Mouse (Mus musculus) embryonic facial prominence, embryonic 14.5 days (tissue): ENCODE data around the gene Sart1. TPM values are rescaled to one million over a fixed set of nuclear protein-coding genes. Genes with fewer than 3 reads are reported as not detected.

Experiments
- ATAC-seq: fragments of 200-750 bp; cut with Nextera tagmentation; 2 replicates; pipeline ENCODE4 v1.8.0; 2017; ENCODE audit warnings: low read depth, moderate number of reproducible peaks, moderate TSS enrichment
- DNase-seq: peaks from one replicate; pipeline ENCODE4 v3.0.0-alpha.2; 2015; ENCODE audit warnings: low spot score
- H3K27ac ChIP-seq: fragments of 300-500 bp; sonication (generic); replicated peaks from 2 replicates; pipeline ENCODE4 v1.5.1; 2014; ENCODE audit warnings: low read depth, mild to moderate bottlenecking, low read length, moderate library complexity
- H3K27me3 ChIP-seq: fragments of 300-500 bp; sonication (generic); replicated peaks from 2 replicates; pipeline ENCODE4 v1.6.1; 2014; ENCODE audit warnings: low read length; ENCODE audit not compliant: control insufficient read depth, insufficient read depth
- H3K36me3 ChIP-seq: fragments of 300-500 bp; sonication (generic); 2 replicates; pipeline ENCODE4 v1.6.1; 2014; ENCODE audit warnings: low read length, mixed read lengths; ENCODE audit not compliant: control insufficient read depth, insufficient read depth
- H3K4me1 ChIP-seq: fragments of 300-500 bp; sonication (generic); 2 replicates; pipeline ENCODE4 v1.6.1; 2014; ENCODE audit warnings: antibody characterized with exemption, low read length; ENCODE audit not compliant: control insufficient read depth, insufficient read depth
- H3K4me2 ChIP-seq: fragments of 300-500 bp; sonication (generic); 2 replicates; pipeline ENCODE4 v1.6.1; 2014; ENCODE audit warnings: low read depth, mild to moderate bottlenecking, low read length, moderate library complexity, mixed read lengths
- H3K4me3 ChIP-seq: fragments of 300-500 bp; sonication (generic); 2 replicates; pipeline ENCODE4 v1.5.1; 2014; ENCODE audit warnings: low read depth, mild to moderate bottlenecking, low read length
- H3K9ac ChIP-seq: fragments of 300-500 bp; sonication (generic); 2 replicates; pipeline ENCODE4 v1.6.1; 2014; ENCODE audit warnings: low read depth, mild to moderate bottlenecking, low read length, moderate library complexity, mixed read lengths
- H3K9me3 ChIP-seq: fragments of 300-500 bp; sonication (generic); 2 replicates; pipeline ENCODE4 v1.6.1; 2016; ENCODE audit warnings: low read length; ENCODE audit not compliant: control insufficient read depth
- WGBS: fragments of 180-500 bp; shearing (Covaris S2); extraction: QIAGEN DNeasy Blood & Tissue Kit; methylation state at CpG from one replicate; pipeline ENCODE4 v1.1.7; 2014; 5-methylcytosine and 5-hydroxymethylcytosine counted together
- polyA plus RNA-seq: library from polyadenylated mRNA; unstranded; fragments of >200 nt; fragmentation: Nextera tagmentation; extraction: Ambion mirVana; gene quantifications from 2 replicates; pipeline ENCODE4 v1.2.1, GENCODE M21; 2014

Sart1 gene
- polyA plus RNA-seq, 1 experiment from 2014 or later = 50.3 TPM

GRCm38 (mm10) chr19:5334741-5335140 is 53.8 kb downstream of the Sart1 start:
- DNase-seq (peak; percentile 9), ATAC-seq (no peak)
- 70% methylated on average over 5 of the region's 5 CpGs for WGBS
- H3K27ac ChIP-seq = no peak overlapping the region
- H3K36me3 ChIP-seq = no peaks in the 10 kb centered on the region
- H3K9ac ChIP-seq = no peak overlapping the region
- H3K4me2 ChIP-seq = no peak overlapping the region
- no peaks in the 10 kb centered on the region for H3K4me1 ChIP-seq
- H3K27me3 ChIP-seq = no peaks in the 10 kb centered on the region
- H3K4me3 ChIP-seq = no peak overlapping the region
- no peaks in the 10 kb centered on the region for H3K9me3 ChIP-seq

- ATAC-seq (no peak), DNase-seq (peak; percentile 6)
- no peak overlapping the region for H3K27ac ChIP-seq
- no peaks in the 10 kb centered on the region for H3K9me3 ChIP-seq
- WGBS = 67% methylated on average over 19 of the region's 19 CpGs
- no peaks in the 10 kb centered on the region for H3K4me1 ChIP-seq
- H3K27me3 ChIP-seq = no peaks in the 10 kb centered on the region
- H3K36me3 ChIP-seq = no peaks in the 10 kb centered on the region
- H3K9ac ChIP-seq = no peak overlapping the region
- no peak overlapping the region for H3K4me2 ChIP-seq
- no peak overlapping the region for H3K4me3 ChIP-seq
Measured at GRCm38 (mm10) chr19:5327970-5328369, 60.5 kb downstream of the Sart1 start.

Other genes starting within 250 kb of the Sart1 start
- 28.1 and 30.9 TPM in 2 replicates for gene Pacs1, start 115.6 kb downstream of the Sart1 start, polyA plus RNA-seq
- gene Sf3b2, start 93.2 kb downstream of the Sart1 start, polyA plus RNA-seq = 247 and 281 TPM in 2 replicates
- gene Gal3st3, start 90.4 kb downstream of the Sart1 start, polyA plus RNA-seq = 4.0 and 4.3 TPM in 2 replicates
- gene Catsper1, start 53.0 kb downstream of the Sart1 start, polyA plus RNA-seq = not detected in 2 replicates
- 7.5 and 9.2 TPM in 2 replicates for gene Cst6, start 39.1 kb downstream of the Sart1 start, polyA plus RNA-seq
- gene Eif1ad, start 22.0 kb downstream of the Sart1 start, polyA plus RNA-seq = 35.0 and 35.7 TPM in 2 replicates
- 375 and 387 TPM in 2 replicates for gene Banf1, start 21.5 kb downstream of the Sart1 start, polyA plus RNA-seq
- gene Tsga10ip, start 13.8 kb upstream of the Sart1 start, polyA plus RNA-seq = 0.53 TPM in 1 of 2 replicates, not detected in the other
- 191 and 195 TPM in 2 replicates for gene Drap1, start 36.3 kb upstream of the Sart1 start, polyA plus RNA-seq
- 51.1 and 56.1 TPM in 2 replicates for gene AI837181, start 36.4 kb upstream of the Sart1 start, polyA plus RNA-seq
- gene Fosl1, start 58.8 kb upstream of the Sart1 start, polyA plus RNA-seq = not detected in 2 replicates
- gene Ccdc85b, start 69.2 kb upstream of the Sart1 start, polyA plus RNA-seq = 5.7 and 6.1 TPM in 2 replicates
- gene Fibp, start 71.9 kb upstream of the Sart1 start, polyA plus RNA-seq = 75.0 and 99.0 TPM in 2 replicates
- 0.85 and 1.5 TPM in 2 replicates for gene Ctsw, start 79.8 kb upstream of the Sart1 start, polyA plus RNA-seq
- 175 and 190 TPM in 2 replicates for gene Efemp2, start 85.3 kb upstream of the Sart1 start, polyA plus RNA-seq
- gene Mus81, start 99.7 kb upstream of the Sart1 start, polyA plus RNA-seq = 38.0 and 39.6 TPM in 2 replicates
- gene Cfl1, start 101.8 kb upstream of the Sart1 start, polyA plus RNA-seq = 2,353 and 2,499 TPM in 2 replicates
- not detected in 2 replicates for gene 1700020D05Rik, start 115.1 kb upstream of the Sart1 start, polyA plus RNA-seq
- gene Snx32, start 121.8 kb upstream of the Sart1 start, polyA plus RNA-seq = 10.7 and 13.2 TPM in 2 replicates
- gene Ovol1, start 171.9 kb upstream of the Sart1 start, polyA plus RNA-seq = 6.1 and 6.4 TPM in 2 replicates
- 3.3 and 3.8 TPM in 2 replicates for gene Ap5b1, start 179.3 kb upstream of the Sart1 start, polyA plus RNA-seq
- 94.8 and 110 TPM in 2 replicates for gene Rnaseh2c, start 213.2 kb upstream of the Sart1 start, polyA plus RNA-seq
- 24.7 and 32.5 TPM in 2 replicates for gene Kat5, start 221.5 kb upstream of the Sart1 start, polyA plus RNA-seq
- gene Rela, start 248.8 kb upstream of the Sart1 start, polyA plus RNA-seq = 49.2 and 52.9 TPM in 2 replicates